Mouse (Mus musculus) heart, embryonic 10.5 days (tissue): Measurements from ENCODE around the gene Ttc3. TPM values are rescaled to one million over a fixed set of nuclear protein-coding genes. Genes with fewer than 3 reads are reported as not detected.

Experiments
- DNase-seq: peaks from one replicate; pipeline ENCODE4 v3.0.0-alpha.2; 2017; ENCODE audit warnings: low spot score
- H3K27ac ChIP-seq: fragments of 300-500 bp; sonication (generic); 2 replicates; pipeline ENCODE4 v1.5.1; 2016; ENCODE audit warnings: mild to moderate bottlenecking
- H3K27me3 ChIP-seq: fragments of 300-500 bp; sonication (generic); 2 replicates; pipeline ENCODE4 v1.6.1; 2016; ENCODE audit warnings: mild to moderate bottlenecking; ENCODE audit not compliant: poor library complexity, insufficient read depth, severe bottlenecking
- H3K36me3 ChIP-seq: fragments of 300-500 bp; sonication (generic); 2 replicates; pipeline ENCODE4 v1.6.1; 2016; ENCODE audit warnings: mild to moderate bottlenecking, moderate library complexity
- H3K4me1 ChIP-seq: fragments of 300-500 bp; sonication (generic); 2 replicates; pipeline ENCODE4 v1.6.1; 2016; ENCODE audit warnings: mild to moderate bottlenecking
- H3K4me3 ChIP-seq: fragments of 300-500 bp; sonication (generic); 2 replicates; pipeline ENCODE4 v1.5.1; 2016; ENCODE audit warnings: mild to moderate bottlenecking, moderate library complexity
- H3K9me3 ChIP-seq: fragments of 300-500 bp; sonication (generic); 2 replicates; pipeline ENCODE4 v1.6.1; 2016; ENCODE audit warnings: mild to moderate bottlenecking, moderate library complexity
- WGBS: fragments of 180-500 bp; shearing (Covaris S2); methylation state at CpG from one replicate; pipeline ENCODE4 v1.1.7; 2016; 5-methylcytosine and 5-hydroxymethylcytosine counted together
- polyA plus RNA-seq: library from polyadenylated mRNA; unstranded; fragments of >200 nt; fragmentation: Nextera tagmentation; extraction: Ambion mirVana; gene quantifications from 2 replicates; pipeline ENCODE4 v1.2.1, GENCODE M21; 2016

Ttc3 gene
- polyA plus RNA-seq, 1 experiment from 2014 or later = 197 TPM

DNA sequence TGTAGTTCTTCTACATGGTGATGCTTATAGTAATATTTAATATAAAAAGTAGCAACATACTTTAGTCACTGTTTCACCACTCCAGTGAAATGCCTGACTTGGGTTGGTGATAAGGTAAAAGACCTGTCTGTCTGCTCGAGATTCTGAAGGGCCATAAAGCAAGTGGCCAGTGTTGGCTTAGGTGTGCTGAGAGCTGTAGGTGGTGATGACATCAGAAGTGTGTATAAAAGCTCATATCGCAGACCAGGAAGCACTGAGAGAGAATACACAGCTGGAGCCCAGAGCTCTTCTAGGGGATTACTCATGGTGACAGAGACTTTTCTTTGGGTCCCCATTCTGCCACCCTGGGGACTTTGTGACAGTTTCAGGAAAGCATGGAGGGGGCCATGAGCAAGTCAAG is 41.8 kb downstream of the Ttc3 start:
- no peaks in the 10 kb centered on the region for H3K9me3 ChIP-seq
- H3K36me3 ChIP-seq = peaks cover 69% of the 10 kb centered on the region
- DNase-seq = no peak
- no peak overlapping the region for H3K27ac ChIP-seq
- no peak overlapping the region for H3K4me3 ChIP-seq
- H3K4me1 ChIP-seq = no peaks in the 10 kb centered on the region
- 83% methylated on average over 2 of the region's 2 CpGs for WGBS
- no peaks in the 10 kb centered on the region for H3K27me3 ChIP-seq

DNA sequence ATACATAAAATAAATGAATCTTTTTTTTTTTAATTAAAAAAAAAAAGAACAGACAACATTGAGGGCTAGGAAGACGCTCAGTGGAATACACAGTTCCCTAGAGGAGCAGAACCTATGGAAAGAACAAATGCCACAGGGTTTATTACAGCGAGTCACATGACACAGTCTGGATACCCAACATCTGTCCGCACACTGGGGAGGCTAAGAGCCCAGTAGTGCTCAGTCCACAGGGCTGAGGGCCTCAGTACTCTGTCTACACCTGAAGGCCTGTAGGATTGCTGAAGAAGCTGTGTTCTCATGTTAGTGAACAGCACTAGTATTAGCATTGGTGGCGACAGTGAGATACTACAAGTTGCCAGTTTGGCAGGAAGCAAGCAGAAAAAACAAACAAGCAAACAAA is 42.3 kb downstream of the Ttc3 start:
- no peak overlapping the region for H3K4me3 ChIP-seq
- no peaks in the 10 kb centered on the region for H3K27me3 ChIP-seq
- 93% methylated on average over 4 of the region's 4 CpGs for WGBS
- no peaks in the 10 kb centered on the region for H3K4me1 ChIP-seq
- H3K27ac ChIP-seq = no peak overlapping the region
- H3K36me3 ChIP-seq = peaks cover 70% of the 10 kb centered on the region
- no peak for DNase-seq
- H3K9me3 ChIP-seq = no peaks in the 10 kb centered on the region

GRCm38 (mm10) chr16:94414151-94414550 is 43.7 kb downstream of the Ttc3 start:
- peaks cover 77% of the 10 kb centered on the region for H3K36me3 ChIP-seq
- H3K4me1 ChIP-seq = no peaks in the 10 kb centered on the region
- H3K4me3 ChIP-seq = no peak overlapping the region
- no peaks in the 10 kb centered on the region for H3K9me3 ChIP-seq
- 94% methylated on average over 6 of the region's 6 CpGs for WGBS
- no peaks in the 10 kb centered on the region for H3K27me3 ChIP-seq
- DNase-seq = no peak
- no peak overlapping the region for H3K27ac ChIP-seq

DNA sequence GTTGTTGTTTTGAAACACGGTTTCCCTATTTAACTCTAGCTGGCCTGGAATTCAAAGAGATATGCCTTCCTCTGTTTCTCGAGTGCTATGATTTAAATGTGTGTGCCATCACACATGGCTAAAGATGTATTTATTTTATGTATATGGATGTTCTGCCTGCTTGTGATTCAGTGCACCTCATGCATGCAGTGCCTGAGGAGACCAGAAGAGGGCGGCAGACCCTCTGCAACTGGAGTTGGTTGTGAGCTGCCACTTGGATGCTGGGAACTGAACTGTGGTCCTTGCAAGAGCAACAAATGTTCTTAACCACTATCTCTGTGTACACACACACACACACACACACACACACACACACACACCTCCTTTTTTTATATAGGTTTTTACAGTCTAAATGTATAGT is 50.1 kb downstream of the Ttc3 start:
- 91% methylated on average over 3 of the region's 3 CpGs for WGBS
- Histone ChIP-seq H3K4me1 (no peaks in the 10 kb centered on the region), H3K27ac (no peak overlapping the region), H3K4me3 (no peak overlapping the region), H3K9me3 (no peaks in the 10 kb centered on the region), H3K36me3 (peaks cover 98% of the 10 kb centered on the region), H3K27me3 (no peaks in the 10 kb centered on the region)
- DNase-seq = no peak

DNA sequence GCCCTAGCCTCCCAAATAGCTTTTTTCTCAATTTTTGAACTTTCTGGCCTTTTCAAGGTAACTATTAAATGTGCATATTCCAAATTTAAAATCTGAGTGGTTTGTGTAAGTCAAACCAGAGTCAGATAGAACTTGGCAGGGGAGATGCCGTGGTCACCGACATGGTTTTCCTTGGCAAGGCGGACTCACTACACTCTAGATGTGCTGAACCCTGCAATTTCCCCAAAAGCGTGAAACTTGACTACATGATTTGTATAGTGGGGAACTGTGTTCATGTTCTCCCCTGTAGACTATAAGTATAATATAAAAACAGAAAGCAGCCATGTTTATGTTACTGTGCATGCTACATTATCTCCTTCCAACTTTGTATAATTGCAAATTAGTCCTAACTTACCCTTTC is 58.5 kb downstream of the Ttc3 start:
- H3K36me3 ChIP-seq = peaks cover 95% of the 10 kb centered on the region
- H3K9me3 ChIP-seq = no peaks in the 10 kb centered on the region
- no peak overlapping the region for H3K27ac ChIP-seq
- no peaks in the 10 kb centered on the region for H3K27me3 ChIP-seq
- no peak overlapping the region for H3K4me3 ChIP-seq
- 95% methylated on average over 4 of the region's 4 CpGs for WGBS
- no peaks in the 10 kb centered on the region for H3K4me1 ChIP-seq
- no peak for DNase-seq

GRCm38 (mm10) chr16:94435495-94436234 is 65.2 kb downstream of the Ttc3 start:
- Histone ChIP-seq H3K4me3 (no peak overlapping the region), H3K27me3 (no peaks in the 10 kb centered on the region), H3K27ac (no peak overlapping the region), H3K36me3 (peaks cover 97% of the 10 kb centered on the region), H3K9me3 (no peaks in the 10 kb centered on the region), H3K4me1 (no peaks in the 10 kb centered on the region)
- no peak for DNase-seq
- WGBS = 89% methylated on average over 8 of the region's 8 CpGs

DNA sequence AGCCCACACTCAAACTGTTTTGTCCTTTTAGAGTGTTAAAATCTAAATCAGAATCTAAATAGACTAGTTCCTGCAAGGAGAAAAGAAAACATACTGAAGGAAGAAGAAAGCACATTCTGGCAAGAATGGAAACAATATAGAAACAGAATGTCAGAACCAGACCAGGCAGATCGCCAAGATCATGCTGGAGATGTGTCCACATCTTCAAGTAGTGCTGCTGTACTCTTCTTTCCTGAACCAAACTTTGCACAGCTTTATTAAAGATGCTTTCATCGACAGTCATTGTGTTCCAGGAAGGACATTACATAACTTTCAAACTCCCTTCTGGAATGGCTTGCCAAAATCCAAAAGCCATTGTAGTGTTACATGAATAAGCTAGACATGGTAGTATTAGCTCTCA is 66.4 kb downstream of the Ttc3 start:
- no peaks in the 10 kb centered on the region for H3K4me1 ChIP-seq
- no peak overlapping the region for H3K4me3 ChIP-seq
- H3K27ac ChIP-seq = no peak overlapping the region
- H3K27me3 ChIP-seq = no peaks in the 10 kb centered on the region
- 94% methylated on average over 2 of the region's 2 CpGs for WGBS
- H3K9me3 ChIP-seq = no peaks in the 10 kb centered on the region
- no peak for DNase-seq
- H3K36me3 ChIP-seq = peaks cover 99% of the 10 kb centered on the region

GRCm38 (mm10) chr16:94441361-94441760 is 70.9 kb downstream of the Ttc3 start:
- H3K27me3 ChIP-seq = no peaks in the 10 kb centered on the region
- no peak for DNase-seq
- peaks cover 94% of the 10 kb centered on the region for H3K36me3 ChIP-seq
- H3K4me3 ChIP-seq = no peak overlapping the region
- no peak overlapping the region for H3K27ac ChIP-seq
- no peaks in the 10 kb centered on the region for H3K4me1 ChIP-seq
- no peaks in the 10 kb centered on the region for H3K9me3 ChIP-seq
- 82% methylated on average over 2 of the region's 2 CpGs for WGBS

GRCm38 (mm10) chr16:94449151-94449550 is 78.7 kb downstream of the Ttc3 start:
- Histone ChIP-seq H3K4me1 (no peaks in the 10 kb centered on the region), H3K27me3 (no peaks in the 10 kb centered on the region), H3K9me3 (no peaks in the 10 kb centered on the region), H3K27ac (no peak overlapping the region), H3K36me3 (peaks cover 89% of the 10 kb centered on the region), H3K4me3 (no peak overlapping the region)
- no peak for DNase-seq
- 81% methylated on average over 8 of the region's 8 CpGs for WGBS

- Histone ChIP-seq H3K9me3 (no peaks in the 10 kb centered on the region), H3K27ac (no peak overlapping the region), H3K27me3 (no peaks in the 10 kb centered on the region), H3K36me3 (peaks cover 90% of the 10 kb centered on the region), H3K4me3 (no peak overlapping the region), H3K4me1 (no peaks in the 10 kb centered on the region)
- no peak for DNase-seq
- 97% methylated on average over 7 of the region's 7 CpGs for WGBS
Measured at GRCm38 (mm10) chr16:94449632-94450031, 79.2 kb downstream of the Ttc3 start.

GRCm38 (mm10) chr16:94451545-94452488 is 81.4 kb downstream of the Ttc3 start:
- no peaks in the 10 kb centered on the region for H3K27me3 ChIP-seq
- H3K27ac ChIP-seq = no peak overlapping the region
- H3K4me3 ChIP-seq = no peak overlapping the region
- peaks cover 94% of the 10 kb centered on the region for H3K36me3 ChIP-seq
- no peak for DNase-seq
- no peaks in the 10 kb centered on the region for H3K9me3 ChIP-seq
- no peaks in the 10 kb centered on the region for H3K4me1 ChIP-seq
- WGBS = 89% methylated on average over 11 of the region's 11 CpGs

DNA sequence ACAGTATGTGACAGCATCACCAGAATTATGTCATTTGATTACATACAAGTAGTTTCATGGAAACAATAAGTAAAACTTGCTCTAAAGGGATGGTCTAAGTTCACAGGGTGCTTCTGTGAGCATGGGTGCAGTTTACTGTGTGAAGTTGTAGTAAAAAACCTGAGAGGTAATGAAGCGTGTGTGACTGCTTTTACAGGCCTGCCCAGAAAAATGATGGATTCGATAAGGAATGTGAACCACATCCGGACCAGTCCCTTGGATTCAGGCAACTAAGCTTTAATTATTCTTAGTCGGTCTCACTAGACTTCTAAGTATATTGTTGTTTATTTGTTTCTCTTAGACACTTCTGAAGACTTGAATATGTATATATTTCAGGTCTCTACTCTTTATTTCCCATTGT is 82.3 kb downstream of the Ttc3 start:
- H3K4me1 ChIP-seq = no peaks in the 10 kb centered on the region
- WGBS = 84% methylated on average over 4 of the region's 4 CpGs
- H3K9me3 ChIP-seq = no peaks in the 10 kb centered on the region
- H3K4me3 ChIP-seq = no peak overlapping the region
- no peaks in the 10 kb centered on the region for H3K27me3 ChIP-seq
- no peak for DNase-seq
- peaks cover 95% of the 10 kb centered on the region for H3K36me3 ChIP-seq
- H3K27ac ChIP-seq = no peak overlapping the region

- Histone ChIP-seq H3K4me3 (no peak overlapping the region), H3K27me3 (no peaks in the 10 kb centered on the region), H3K36me3 (peaks cover 96% of the 10 kb centered on the region), H3K9me3 (no peaks in the 10 kb centered on the region), H3K27ac (no peak overlapping the region), H3K4me1 (no peaks in the 10 kb centered on the region)
- 77% methylated on average over 4 of the region's 4 CpGs for WGBS
- DNase-seq = no peak
Measured at GRCm38 (mm10) chr16:94454146-94454545, 83.7 kb downstream of the Ttc3 start.
